Mouse (Mus musculus) heart, embryonic 14.5 days (tissue): Measurements from ENCODE around the gene Dnah10. TPM values are rescaled to one million over a fixed set of nuclear protein-coding genes. Genes with fewer than 3 reads are reported as not detected.
A peak's percentile ranks its signal among the peaks of the same experiment; 100 is the strongest.

Source experiments
- ATAC-seq: fragments of 200-750 bp; cut with Nextera tagmentation; 2 replicates; pipeline ENCODE4 v1.8.0; 2017; ENCODE audit warnings: low read depth, moderate TSS enrichment; ENCODE audit not compliant: insufficient number of reproducible peaks, insufficient read depth, low FRiP score
- H3K27ac ChIP-seq, 2 experiments: fragments of 200-500 bp in 1 of 2; fragments of 300-500 bp in 1 of 2; sonication (generic) in 1 of 2; replicated peaks in 1 of 2; 2 replicates each; pipeline ENCODE4 v1.5.1; 2012 to 2014; ENCODE audit warnings: low read depth in 2 of 2, low read length in 2 of 2, control low read depth in 1 of 2, mild to moderate bottlenecking in 1 of 2, mixed read lengths in 1 of 2; ENCODE audit not compliant: control insufficient read depth in 1 of 2, insufficient read depth in 1 of 2
- H3K27me3 ChIP-seq: fragments of 300-500 bp; sonication (generic); 2 replicates; pipeline ENCODE4 v1.6.1; 2014; ENCODE audit warnings: mild to moderate bottlenecking, low read length, control low read depth; ENCODE audit not compliant: control insufficient read depth, insufficient read depth
- H3K36me3 ChIP-seq: fragments of 300-500 bp; sonication (generic); 2 replicates; pipeline ENCODE4 v1.6.1; 2014; ENCODE audit warnings: mild to moderate bottlenecking, control low read depth, low read length, mixed read lengths; ENCODE audit not compliant: control insufficient read depth, insufficient read depth
- H3K4me1 ChIP-seq, 2 experiments: fragments of 200-500 bp in 1 of 2; fragments of 300-500 bp in 1 of 2; sonication (generic) in 1 of 2; 2 replicates each; pipeline ENCODE4 v1.6.1; 2012 to 2014; ENCODE audit warnings: low read length in 2 of 2, control low read depth in 1 of 2, mixed read lengths in 1 of 2; ENCODE audit not compliant: control insufficient read depth in 2 of 2, insufficient read depth in 2 of 2
- H3K4me2 ChIP-seq: fragments of 300-500 bp; sonication (generic); 2 replicates; pipeline ENCODE4 v1.6.1; 2014; ENCODE audit warnings: mild to moderate bottlenecking, low read length
- H3K4me3 ChIP-seq, 2 experiments: fragments of 200-500 bp in 1 of 2; fragments of 300-500 bp in 1 of 2; sonication (generic) in 1 of 2; 2 replicates each; pipeline ENCODE4 v1.5.1; 2012 to 2014; ENCODE audit warnings: low read length in 2 of 2, mild to moderate bottlenecking in 2 of 2, control low read depth in 1 of 2, low read depth in 1 of 2, moderate library complexity in 1 of 2; ENCODE audit not compliant: control insufficient read depth in 1 of 2, insufficient read depth in 1 of 2
- H3K9ac ChIP-seq: fragments of 300-500 bp; sonication (generic); 2 replicates; pipeline ENCODE4 v1.6.1; 2014; ENCODE audit warnings: mild to moderate bottlenecking, low read length
- H3K9me3 ChIP-seq: fragments of 300-500 bp; sonication (generic); 2 replicates; pipeline ENCODE4 v1.6.1; 2016; ENCODE audit warnings: low read length, control low read depth; ENCODE audit not compliant: control insufficient read depth
- WGBS: fragments of 180-500 bp; shearing (Covaris S2); extraction: QIAGEN DNeasy Blood & Tissue Kit; methylation state at CpG from one replicate; pipeline ENCODE4 v1.1.7; 2014; 5-methylcytosine and 5-hydroxymethylcytosine counted together
- polyA plus RNA-seq: library from polyadenylated mRNA; unstranded; fragments of >200 nt; fragmentation: Nextera tagmentation; extraction: Ambion mirVana; gene quantifications from 2 replicates; pipeline ENCODE4 v1.2.1, GENCODE M21; 2014

The Dnah10 gene
- polyA plus RNA-seq, 1 experiment from 2014 or later: 0.03 TPM

DNA sequence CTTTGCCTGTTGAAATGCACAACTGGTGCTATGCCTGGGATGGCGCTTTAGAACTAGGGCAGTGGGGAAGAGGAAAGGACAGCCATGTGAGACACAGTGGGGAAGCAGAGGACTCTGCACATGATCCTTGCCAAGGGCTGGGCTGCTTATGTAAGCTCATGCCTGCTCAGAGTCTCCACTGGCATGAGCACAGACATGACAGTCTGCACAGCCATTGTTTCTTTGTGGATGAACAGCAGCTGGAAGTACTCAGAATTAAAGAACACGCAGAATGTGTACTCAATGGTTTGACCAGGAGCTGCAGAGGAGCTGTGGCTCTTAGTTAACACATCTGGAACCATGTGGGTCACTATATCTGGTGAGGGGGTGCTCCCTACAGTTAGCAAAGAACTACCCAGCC lies 128.2 kb downstream of the Dnah10 start:
- H3K36me3 ChIP-seq: no peaks in the 10 kb centered on the region
- no peak for ATAC-seq
- no peak overlapping the region for H3K4me2 ChIP-seq
- H3K4me3 ChIP-seq: no peak overlapping the region
- no peaks in the 10 kb centered on the region for H3K9me3 ChIP-seq
- 57% methylated on average over 2 of the region's 2 CpGs for WGBS
- H3K9ac ChIP-seq: no peak overlapping the region
- no peak overlapping the region for H3K27ac ChIP-seq
- H3K4me1 ChIP-seq: no peaks in the 10 kb centered on the region
- H3K27me3 ChIP-seq: peaks cover 37% of the 10 kb centered on the region

DNA sequence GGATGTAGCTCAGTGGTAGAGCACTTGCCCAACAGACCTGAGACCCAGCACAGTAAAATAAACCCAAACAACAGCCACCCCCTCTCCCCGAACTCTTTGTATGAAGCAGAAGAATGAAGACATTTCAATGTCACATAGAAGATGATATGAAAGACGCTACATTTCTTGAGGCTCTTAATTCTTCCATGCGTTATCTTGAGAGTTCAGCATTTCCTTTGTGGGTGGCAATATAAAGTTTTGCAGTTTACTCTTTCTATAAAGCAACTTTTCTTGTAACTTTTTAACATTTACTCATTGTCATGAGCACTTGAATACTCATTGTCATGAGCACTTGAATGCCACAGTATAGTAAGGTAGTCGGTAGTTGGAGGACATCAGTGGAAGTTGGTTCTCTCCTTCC lies 129.3 kb downstream of the Dnah10 start:
- Histone ChIP-seq H3K9ac (no peak overlapping the region), H3K27me3 (peaks cover 36% of the 10 kb centered on the region), H3K27ac (no peak overlapping the region), H3K9me3 (no peaks in the 10 kb centered on the region), H3K4me1 (no peaks in the 10 kb centered on the region), H3K4me3 (no peak overlapping the region), H3K4me2 (no peak overlapping the region), H3K36me3 (no peaks in the 10 kb centered on the region)
- ATAC-seq: no peak
- 84% methylated on average over 4 of the region's 4 CpGs for WGBS

DNA sequence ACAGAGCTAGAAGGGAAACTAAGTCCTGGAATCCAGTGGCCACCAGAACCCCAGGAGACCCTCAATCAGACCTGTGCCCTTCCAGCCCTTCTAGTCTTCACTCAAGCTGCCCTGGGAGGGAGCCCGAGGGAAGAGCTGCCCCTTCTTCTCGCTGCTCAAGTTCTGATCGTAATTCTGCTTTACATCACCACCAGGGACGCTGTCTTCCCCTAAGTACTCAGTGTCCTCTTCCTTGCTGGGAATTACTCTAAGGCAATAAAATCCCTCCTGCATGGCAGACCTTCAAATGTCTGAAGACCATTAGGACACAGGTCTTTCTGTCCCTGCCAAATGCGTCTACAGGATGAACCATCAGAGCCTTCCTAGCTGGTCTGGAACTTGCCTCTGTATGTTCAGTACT lies 135.1 kb downstream of the Dnah10 start:
- no peak for ATAC-seq
- peaks cover 4% of the 10 kb centered on the region; the same call in 1 of the 2 replicates for H3K36me3 ChIP-seq
- no peak overlapping the region for H3K4me2 ChIP-seq
- H3K27me3 ChIP-seq: peaks cover 52% of the 10 kb centered on the region
- H3K27ac ChIP-seq: no peak overlapping the region
- no peak overlapping the region for H3K4me3 ChIP-seq
- H3K9me3 ChIP-seq: no peaks in the 10 kb centered on the region
- WGBS: 10% methylated on average over 5 of the region's 5 CpGs
- no peak overlapping the region for H3K9ac ChIP-seq
- peaks cover 2 to 15% of the 10 kb centered on the region in 2 experiments; a peak in 3 of 4 replicates for H3K4me1 ChIP-seq

DNA sequence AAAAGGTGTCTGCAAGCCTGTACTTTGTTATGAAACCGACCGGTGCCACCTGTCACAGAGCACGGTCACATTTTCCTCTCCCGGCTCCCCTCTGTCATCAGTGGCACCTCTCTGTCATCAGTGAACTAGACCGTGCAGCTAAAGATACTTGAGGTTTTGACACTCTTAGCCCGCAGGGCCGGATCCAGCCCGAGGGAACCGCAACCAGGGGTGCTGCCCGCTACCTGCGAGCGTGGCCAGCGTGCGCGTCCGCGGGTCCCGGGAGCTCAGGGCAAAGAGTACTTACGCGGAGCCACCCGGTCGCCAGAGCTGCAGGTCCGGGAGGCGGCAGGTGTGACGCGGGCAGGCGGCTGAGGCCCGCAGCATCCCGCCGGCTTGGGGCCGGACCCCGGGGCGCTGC lies 136.6 kb downstream of the Dnah10 start:
- 2% methylated on average over 31 of the region's 33 CpGs for WGBS
- Histone ChIP-seq H3K4me1 (peaks cover 2 to 15% of the 10 kb centered on the region in 2 experiments; a peak in 3 of 4 replicates), H3K9me3 (no peaks in the 10 kb centered on the region), H3K27me3 (peaks cover 52% of the 10 kb centered on the region), H3K36me3 (peaks cover 13% of the 10 kb centered on the region; the same call in 1 of the 2 replicates), H3K4me2 (peak overlapping the region; percentile 97), H3K9ac (peak overlapping the region; percentile 57), H3K27ac (no peak overlapping the region), H3K4me3 (peak overlapping the region; percentile 53 to 87)
- no peak for ATAC-seq

DNA sequence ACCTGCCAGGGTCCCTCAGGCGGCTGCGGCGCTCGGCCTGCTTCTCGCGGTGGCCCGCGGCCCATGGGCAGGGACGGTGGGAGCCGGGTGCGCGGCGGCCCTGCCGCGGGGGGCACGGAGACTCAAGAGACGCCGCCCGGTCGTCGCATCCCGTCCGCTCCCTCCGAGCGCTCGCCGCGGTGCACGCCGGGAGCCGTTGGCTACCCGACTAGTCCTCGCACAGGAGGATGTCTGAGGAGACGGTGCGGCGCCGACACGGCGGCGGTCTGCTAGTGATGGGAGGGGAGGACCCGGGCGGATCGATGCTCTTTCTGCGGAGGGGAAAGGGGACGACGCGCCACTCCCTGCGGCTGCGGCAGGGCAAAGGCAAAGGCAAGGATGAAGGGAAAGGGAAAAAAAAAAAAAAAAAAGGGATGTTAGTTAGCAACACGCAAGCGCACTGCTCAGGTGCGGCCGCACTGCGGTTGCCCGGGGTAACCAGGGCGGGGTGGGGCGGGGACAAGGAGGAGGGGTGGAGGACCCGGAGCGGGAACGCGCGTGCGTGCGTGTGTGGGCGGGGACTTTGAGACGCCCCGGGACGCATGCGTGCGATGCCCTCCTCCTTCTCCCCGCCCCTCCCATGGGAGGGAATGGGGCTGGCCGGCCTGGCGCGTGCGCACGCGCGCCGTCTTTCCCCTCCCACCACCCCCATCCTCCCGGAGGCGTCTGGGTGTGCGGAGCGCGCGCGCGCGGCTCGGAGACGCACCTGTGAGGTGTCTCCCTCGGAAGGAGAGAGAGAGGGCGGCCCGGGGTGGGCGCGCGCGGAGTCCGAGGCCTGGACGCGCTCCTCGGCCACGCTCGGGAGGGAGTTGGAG lies 137.4 kb downstream of the Dnah10 start, which contains the start of the genes Ccdc92 and Zfp664:
TSS of gene Ccdc92 (minus strand) at position 412 of the 854 bp plus-strand sequence.
TSS of gene Zfp664 (plus strand) at position 679 of the 854 bp plus-strand sequence.
- Histone ChIP-seq H3K9me3 (no peaks in the 10 kb centered on the region), H3K4me1 (peaks cover 2 to 15% of the 10 kb centered on the region in 2 experiments; a peak in 3 of 4 replicates), H3K4me2 (peak within 1 kb of the TSS; percentile 97), H3K9ac (peak within 1 kb of the TSS; percentile 90), H3K36me3 (peaks cover 20% of the 10 kb centered on the region; the same call in 1 of the 2 replicates), H3K27me3 (peaks cover 45% of the 10 kb centered on the region), H3K27ac (peak within 1 kb of the TSS; percentile 43 to 87; a peak in 3 of 4 replicates), H3K4me3 (peak within 1 kb of the TSS; percentile 84 to 87)
- ATAC-seq: peak; percentile 96
- WGBS: under 1% methylated on average over 81 of the region's 103 CpGs

DNA sequence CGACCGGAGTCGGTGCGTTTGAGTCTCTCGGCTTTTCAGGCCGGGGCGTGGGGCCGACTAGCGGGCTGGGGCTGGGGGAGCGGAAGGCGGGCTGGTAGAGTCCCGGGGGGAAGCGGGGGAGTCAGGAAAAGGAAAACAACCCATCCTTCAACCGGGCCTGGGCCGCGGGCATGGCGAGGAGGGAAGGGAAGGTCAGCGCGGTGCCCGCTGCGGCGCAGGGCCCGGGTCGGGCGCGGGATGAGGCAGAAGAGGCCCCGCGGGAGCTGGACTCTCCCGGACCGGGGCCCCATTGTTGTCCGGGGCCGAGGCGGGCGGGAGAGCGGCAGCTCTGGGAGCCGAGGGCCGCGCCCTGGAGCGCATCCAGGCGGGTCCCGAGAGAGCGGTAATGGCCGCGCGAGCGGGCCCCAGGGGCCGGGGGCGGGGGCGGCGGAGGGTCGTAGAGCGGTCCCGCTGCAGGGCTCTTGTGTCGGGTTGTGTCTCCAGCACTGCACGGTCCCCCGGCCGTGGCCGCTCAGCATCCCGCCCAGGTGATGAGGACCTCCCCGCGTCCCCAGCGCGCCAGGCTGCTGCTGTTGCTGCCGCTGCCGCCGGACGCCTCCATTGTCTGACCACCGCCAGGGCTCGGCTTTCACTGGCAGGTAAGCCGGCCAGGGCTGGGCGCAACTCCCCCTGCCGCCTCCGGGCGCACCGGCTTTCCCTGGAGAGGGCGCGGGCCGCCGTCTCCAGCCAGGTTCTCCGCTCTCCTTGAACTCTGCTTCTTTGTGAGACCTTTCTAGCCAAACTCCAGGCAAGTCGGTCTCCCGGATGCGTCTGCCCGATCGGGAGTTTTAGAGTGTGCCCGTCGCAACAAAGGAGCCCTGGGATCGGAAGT lies 138.2 kb downstream of the Dnah10 start:
- H3K36me3 ChIP-seq: peaks cover 27% of the 10 kb centered on the region; the same call in 1 of the 2 replicates
- H3K4me1 ChIP-seq: peaks cover 2 to 15% of the 10 kb centered on the region in 2 experiments; a peak in 3 of 4 replicates

DNA sequence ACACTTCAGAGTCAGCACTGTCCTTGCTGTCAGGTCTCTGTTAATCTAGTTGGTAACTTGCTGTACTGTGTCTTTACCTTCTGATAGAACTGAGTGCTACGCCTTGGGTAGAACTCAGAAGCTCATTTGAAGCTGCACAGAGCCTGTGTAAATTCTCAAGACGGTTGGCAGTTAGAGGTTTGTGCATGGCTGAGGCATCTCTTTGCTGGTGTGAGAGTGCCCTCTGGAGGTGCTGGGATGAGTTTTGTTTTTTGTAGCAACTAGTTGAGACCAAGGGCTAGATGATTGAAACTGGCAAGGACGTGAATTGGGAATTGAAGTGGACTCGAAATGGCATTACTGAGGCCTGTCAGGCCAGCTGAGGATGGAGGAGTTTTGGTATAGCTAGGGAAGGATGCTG lies 144.1 kb downstream of the Dnah10 start:
- WGBS: 43% methylated on average over 4 of the region's 4 CpGs
- no peaks in the 10 kb centered on the region for H3K27me3 ChIP-seq
- H3K4me3 ChIP-seq: no peak overlapping the region
- peaks cover 33% of the 10 kb centered on the region; the same call in 1 of the 2 replicates for H3K36me3 ChIP-seq
- no peak for ATAC-seq
- H3K4me1 ChIP-seq: peaks cover 13 to 40% of the 10 kb centered on the region in 2 experiments
- H3K27ac ChIP-seq: no peak overlapping the region
- H3K9ac ChIP-seq: no peak overlapping the region
- no peak overlapping the region for H3K4me2 ChIP-seq
- H3K9me3 ChIP-seq: no peaks in the 10 kb centered on the region

More for the DNA sequence above, 138.2 kb downstream of the Dnah10 start:
- peak; percentile 55 for ATAC-seq
- peaks cover 37% of the 10 kb centered on the region for H3K27me3 ChIP-seq
- H3K9ac ChIP-seq: peak overlapping the region; percentile 90
- peak overlapping the region; percentile 84 to 87 for H3K4me3 ChIP-seq
- peak overlapping the region; percentile 76 for H3K4me2 ChIP-seq
- H3K9me3 ChIP-seq: no peaks in the 10 kb centered on the region
- peak overlapping the region; percentile 43 to 87; a peak in 3 of 4 replicates for H3K27ac ChIP-seq
- under 1% methylated on average over 65 of the region's 88 CpGs for WGBS
